ENCODE assay signal across 8 mouse cellular contexts in genomic region chr9:35175251-35176123, GRCm38 (mm10). TPM values are rescaled to one million over a fixed set of nuclear protein-coding genes. Genes with fewer than 3 reads are reported as not detected.
DNase-seq lines count a peak whose midpoint lies in the region; ATAC-seq and TF ChIP-seq lines count a peak whose summit lies in the region.

TSS of gene Dcps (minus strand) at chr9:35176061.

- H3K4me3 ChIP-seq in bone marrow macrophage, adult 2 months (ENCODE audit: insufficient read depth, low read length) = peak within 1 kb of the TSS; percentile 82
- peak within 1 kb of the TSS; percentile 75 for H3K4me3 ChIP-seq in embryonic fibroblast, embryonic 13.5 days (ENCODE audit: insufficient read depth, low read length)
- peak within 1 kb of the TSS; percentile 69 for H3K4me3 ChIP-seq in kidney, embryonic 14.5 days (ENCODE audit: low read length)
- peak within 1 kb of the TSS; percentile 65 for H3K4me3 ChIP-seq in limb, embryonic 15.5 days

- TF ChIP-seq CTCF in bone marrow macrophage, adult 2 months (IDR thresholded peaks at IDR 0.05; ENCODE audit: low read depth, low read length) = no peak
- no peak for TF ChIP-seq CTCF in embryonic fibroblast, embryonic 13.5 days (IDR thresholded peaks at IDR 0.05; ENCODE audit: borderline replicate concordance, insufficient read depth, low read length)

- H3K9me3 ChIP-seq in kidney, embryonic 14.5 days (ENCODE audit: control insufficient read depth, low read length) = no peaks in the 10 kb centered on the region
- H3K9me3 ChIP-seq in limb, embryonic 15.5 days = no peaks in the 10 kb centered on the region

- H3K4me2 ChIP-seq in kidney, embryonic 14.5 days (replicated peaks; ENCODE audit: low read depth, low read length) = peak within 1 kb of the TSS; percentile 90
- peak within 1 kb of the TSS; percentile 82 for H3K4me2 ChIP-seq in limb, embryonic 15.5 days

- peaks cover 4% of the 10 kb centered on the region for H3K36me3 ChIP-seq in kidney, embryonic 14.5 days (ENCODE audit: control insufficient read depth, insufficient read depth, low read length)
- no peaks in the 10 kb centered on the region for H3K36me3 ChIP-seq in limb, embryonic 15.5 days

- DNase-seq in A20 (ENCODE audit: low read depth, low spot score) = peak; percentile 92
- peak; percentile 91 to 93 for DNase-seq in heart, adult 9 months (ENCODE audit: low spot score in 2 of 2)
- DNase-seq in monocyte, adult 2 months (ENCODE audit: low read depth in 1 of 2, low spot score in 2 of 2) = peak; percentile 71 to 83
- DNase-seq in spleen, postnatal 36 days (ENCODE audit: low spot score in 2 of 2) = peak; percentile 95

- no peaks in the 10 kb centered on the region for H3K27me3 ChIP-seq in kidney, embryonic 14.5 days (ENCODE audit: control insufficient read depth, insufficient read depth, low read length)
- H3K27me3 ChIP-seq in limb, embryonic 15.5 days = no peaks in the 10 kb centered on the region

- H3K9ac ChIP-seq in kidney, embryonic 14.5 days (ENCODE audit: low read depth, low read length) = peak within 1 kb of the TSS; percentile 66
- H3K9ac ChIP-seq in limb, embryonic 15.5 days = peak within 1 kb of the TSS; percentile 37

- WGBS in kidney, embryonic 14.5 days = under 1% methylated on average over 38 of the region's 38 CpGs
- under 1% methylated on average over 38 of the region's 38 CpGs for WGBS in limb, embryonic 15.5 days

- H3K4me1 ChIP-seq in bone marrow macrophage, adult 2 months (ENCODE audit: control insufficient read depth, insufficient read depth, low read length) = peaks cover 13% of the 10 kb centered on the region
- H3K4me1 ChIP-seq in embryonic fibroblast, embryonic 13.5 days (ENCODE audit: control insufficient read depth, insufficient read depth, low read length) = peaks cover 6% of the 10 kb centered on the region; the same call in 1 of the 2 replicates
- H3K4me1 ChIP-seq in kidney, embryonic 14.5 days (ENCODE audit: control insufficient read depth, insufficient read depth, low read length) = peaks cover 7% of the 10 kb centered on the region; the same call in 1 of the 2 replicates
- peaks cover 4% of the 10 kb centered on the region for H3K4me1 ChIP-seq in limb, embryonic 15.5 days

- ATAC-seq in kidney, embryonic 14.5 days (ENCODE audit: low FRiP score, low TSS enrichment) = peak; percentile 98
- ATAC-seq in limb, embryonic 15.5 days (ENCODE audit: insufficient number of reproducible peaks, low FRiP score, low TSS enrichment, low read depth) = peak; percentile 92

- peak within 1 kb of the TSS; percentile 73 for H3K27ac ChIP-seq in bone marrow macrophage, adult 2 months (ENCODE audit: insufficient read depth, low read depth, low read length)
- peak within 1 kb of the TSS; percentile 42 for H3K27ac ChIP-seq in embryonic fibroblast, embryonic 13.5 days (ENCODE audit: insufficient read depth, low read length)
- peak within 1 kb of the TSS; percentile 85 for H3K27ac ChIP-seq in kidney, embryonic 14.5 days (ENCODE audit: low read depth, low read length)
- peak within 1 kb of the TSS; percentile 89 for H3K27ac ChIP-seq in limb, embryonic 15.5 days

- no peak for TF ChIP-seq POLR2A in bone marrow macrophage, adult 2 months (IDR thresholded peaks at IDR 0.05; ENCODE audit: borderline replicate concordance, low read depth, low read length)
- TF ChIP-seq POLR2A in embryonic fibroblast, embryonic 13.5 days (IDR thresholded peaks at IDR 0.05; ENCODE audit: low read depth, low read length) = peak; percentile 80

RNA-seq across cellular contexts. Expression of gene Dcps, which starts in this region (rescaled TPM):
- 23.4 and 24.3 TPM in 2 replicates for polyA plus RNA-seq in bone marrow macrophage, adult 2 months (2012; ENCODE audit: insufficient read depth, insufficient read length, missing spikeins)
- polyA plus RNA-seq in embryonic fibroblast, embryonic 13.5 days (2011; ENCODE audit: insufficient read length, low read depth, missing spikeins) = 21.7 and 22.3 TPM in 2 replicates
- 93.1 and 99.9 TPM in 2 replicates for polyA plus RNA-seq in kidney, embryonic 14.5 days (2014; fragmentation: Nextera tagmentation; extraction: Ambion mirVana)
- polyA plus RNA-seq in limb, embryonic 15.5 days (2015; fragmentation: Nextera tagmentation; extraction: Ambion mirVana) = 64.7 and 65.3 TPM in 2 replicates

Comparison
In these comparisons a context has a peak if more than half of its experiments do, and no peak if none do; other contexts are left out.
1. Peak in every context shown above with its lines: DNase-seq, ATAC-seq, H3K4me3 ChIP-seq and H3K27ac ChIP-seq.